Mouse (Mus musculus) B cell, adult 62 days (primary cell): ENCODE measurements around the gene Vat1. TPM values are rescaled to one million over a fixed set of nuclear protein-coding genes. Genes with fewer than 3 reads are reported as not detected.

ENCODE experiments used
- total RNA-seq: library from RNA; stranded (reverse); gene quantifications from 4 replicates; pipeline ENCODE4 v1.2.4, GENCODE M21; 2023

Vat1 gene
- total RNA-seq = 15.8 to 19.6 TPM (median 17.8 TPM) in 4 replicates

DNA sequence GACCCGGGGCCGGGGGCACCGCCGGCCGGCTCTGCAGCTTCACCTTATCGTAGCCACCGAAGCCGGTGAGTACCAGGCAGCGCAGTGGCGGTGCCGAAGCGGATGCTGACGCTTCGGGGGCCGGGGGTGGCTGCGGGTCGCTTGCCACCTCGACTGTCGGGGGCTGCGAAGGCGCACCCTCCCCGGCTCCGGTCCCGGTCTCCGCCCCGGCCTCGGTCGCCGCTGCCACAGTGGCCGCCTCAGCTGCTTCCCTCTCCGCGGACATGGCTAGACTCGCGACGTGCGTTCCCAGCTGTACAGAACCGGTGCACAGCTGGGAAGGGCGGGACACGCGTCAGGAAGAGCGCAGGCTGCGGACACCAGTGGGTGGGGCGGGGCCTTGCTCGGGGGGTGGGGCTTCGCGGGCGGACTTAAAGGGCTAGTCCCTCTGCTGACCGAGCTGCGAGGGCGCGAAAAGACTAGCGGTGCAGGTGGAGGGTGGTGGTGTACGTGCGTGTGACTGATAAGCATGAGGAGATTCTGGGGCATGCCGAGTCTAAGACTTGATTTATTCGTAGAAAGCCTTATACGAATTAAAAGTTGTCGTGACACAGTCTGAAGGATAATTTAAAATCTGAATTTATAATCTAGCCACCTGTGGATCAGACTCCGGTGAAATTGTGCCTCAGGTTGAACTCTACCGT, at the start of gene Vat1:
Gene Vat1, minus strand, starts transcription at position 362 of the 683 bp plus-strand sequence.

DNA sequence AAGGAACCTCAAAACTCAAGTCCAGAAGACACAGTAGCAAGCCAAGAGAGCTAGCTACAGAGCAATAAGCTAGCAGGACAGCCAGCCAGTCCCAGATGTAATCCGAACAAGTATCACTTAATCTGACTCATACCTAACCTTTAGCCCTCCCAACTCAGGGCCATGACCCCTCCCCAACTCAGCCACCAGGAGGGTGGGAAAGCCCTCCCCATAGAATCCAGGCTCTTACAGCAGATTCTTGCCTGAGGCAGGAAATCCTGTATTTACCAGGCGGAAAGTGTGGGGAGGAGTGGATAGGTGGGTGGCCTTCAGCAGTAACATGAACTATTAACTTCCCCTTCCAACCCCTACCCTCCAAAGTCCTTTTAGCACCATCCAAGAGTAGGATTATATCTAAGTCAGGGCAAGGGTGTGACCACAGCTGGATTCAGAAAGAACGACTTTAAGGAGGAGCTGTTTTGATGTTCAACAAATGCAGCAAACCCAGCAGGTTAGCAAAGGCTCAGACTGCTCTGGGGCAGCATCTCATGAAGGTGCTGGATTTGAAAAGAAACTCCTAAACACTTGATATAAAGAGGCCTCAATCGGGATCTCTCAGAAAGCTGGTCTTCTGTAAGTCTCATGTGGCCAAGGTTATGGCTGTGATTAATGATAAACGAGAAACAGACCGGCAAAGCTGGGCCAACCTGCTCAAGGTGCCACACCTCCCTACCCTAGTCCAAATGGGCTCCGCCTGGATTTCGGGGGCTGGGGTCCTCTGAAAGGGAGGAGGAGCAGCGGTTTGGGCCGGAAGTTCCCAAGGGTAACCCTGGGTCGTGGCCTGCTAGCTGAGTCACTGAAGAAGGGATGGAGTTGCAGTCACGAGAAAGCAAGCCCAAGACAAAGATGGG, 1.6 kb downstream of the Vat1 start, which contains the start of gene Rnd2:
Gene Rnd2, plus strand, starts transcription at position 789 of the 890 bp plus-strand sequence.

DNA sequence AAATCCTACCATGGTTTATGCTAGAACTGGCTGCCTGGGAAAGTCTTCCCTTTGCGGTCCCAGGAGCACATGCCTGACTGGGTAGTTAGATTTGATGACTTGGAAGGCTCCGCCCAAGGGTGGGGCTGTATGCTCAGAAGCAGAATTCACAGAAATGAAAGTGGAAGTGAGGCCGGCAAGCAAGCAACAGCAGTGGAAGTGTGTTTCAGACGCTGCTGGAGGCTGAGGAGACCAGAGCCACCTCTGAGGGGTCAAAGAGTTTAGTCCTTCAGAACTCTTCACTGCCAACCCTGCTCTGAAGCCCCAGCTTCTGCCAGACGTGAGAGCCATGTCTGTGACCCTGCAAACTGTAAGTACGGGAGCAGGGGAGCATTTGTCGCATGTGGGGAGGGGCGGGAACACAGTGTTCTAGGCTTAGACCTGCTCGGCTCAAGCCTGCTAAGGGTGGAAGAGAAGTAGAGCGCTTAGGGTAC, 17.7 kb downstream of the Vat1 start, which contains the start of gene Ifi35:
Gene Ifi35, plus strand, starts transcription at position 134 of the 473 bp plus-strand sequence.

DNA sequence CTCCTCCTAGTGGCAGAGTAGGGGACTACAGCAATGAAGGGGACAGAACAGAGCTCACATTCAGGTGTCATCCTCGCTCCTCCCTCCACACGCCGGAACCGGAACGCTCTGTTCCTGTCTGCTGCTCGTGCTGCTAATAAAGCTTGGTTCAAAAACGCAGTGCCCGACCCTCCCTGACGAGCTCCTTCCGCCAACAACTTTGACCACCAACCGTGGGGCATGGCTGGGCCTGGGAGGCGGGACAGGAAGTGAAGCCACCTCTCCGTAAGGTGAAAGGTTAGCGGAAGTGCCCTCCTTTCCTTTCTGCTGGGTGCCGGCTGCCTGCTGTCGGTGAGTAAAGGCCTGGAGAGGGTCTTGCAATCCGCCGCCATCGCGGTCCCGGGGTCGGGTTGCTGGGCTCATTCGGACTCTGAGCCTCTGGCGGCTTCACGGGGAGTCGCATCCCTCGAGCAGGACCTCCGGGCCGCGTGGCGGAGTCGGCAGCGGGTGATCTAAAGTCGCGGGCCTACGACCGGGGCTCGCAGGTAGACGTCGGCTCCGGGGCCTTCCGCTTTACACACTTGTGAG, 23.8 kb downstream of the Vat1 start, which contains the start of gene Rpl27:
Gene Rpl27, plus strand, starts transcription at position 172 of the 567 bp plus-strand sequence.

DNA sequence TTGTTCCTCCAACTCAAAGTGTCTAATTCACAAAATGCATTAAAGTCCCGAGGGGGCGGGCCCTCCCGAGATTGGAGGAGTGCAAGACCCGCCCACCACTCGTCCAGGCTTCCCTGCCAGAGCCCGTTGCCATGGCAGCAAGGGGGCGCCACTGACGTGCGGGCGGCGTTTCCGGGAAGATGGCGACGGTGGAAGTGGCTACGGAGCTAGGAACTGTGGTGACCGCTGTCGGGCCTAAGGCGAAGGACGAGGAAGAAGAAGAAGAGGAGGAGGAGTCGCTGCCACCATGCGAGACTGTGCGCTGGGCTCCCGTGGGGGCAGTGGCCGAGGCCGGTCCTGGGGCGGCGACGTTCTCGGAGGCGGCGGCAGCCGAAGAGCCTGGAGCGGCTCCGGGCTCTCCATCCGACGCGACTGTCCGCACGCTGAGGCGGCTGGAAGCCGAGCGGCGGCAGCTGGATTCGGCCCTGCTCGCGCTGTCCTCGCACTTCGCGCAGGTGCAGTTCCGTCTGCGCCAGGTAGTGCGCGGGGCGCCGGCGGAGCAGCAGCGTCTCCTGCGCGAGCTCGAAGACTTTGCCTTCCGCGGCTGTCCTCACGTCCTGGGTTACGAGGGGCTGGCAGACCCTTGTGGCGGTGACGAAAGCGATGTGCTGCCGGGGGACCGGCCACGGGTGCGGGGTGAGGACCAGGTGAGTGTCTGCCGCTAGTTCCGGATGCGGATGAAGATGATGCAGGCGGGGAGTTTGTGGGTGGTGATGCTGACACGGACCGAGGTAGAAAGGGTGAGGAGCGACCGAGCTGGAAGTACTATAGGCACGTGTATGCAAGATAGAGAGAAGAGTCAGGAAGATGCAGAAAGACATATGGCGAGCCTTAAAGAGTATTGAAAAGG, 40.9 kb downstream of the Vat1 start, which contains the start of the genes Rundc1 and Ptges3l:
Gene Rundc1, plus strand, starts transcription at position 161 of the 889 bp plus-strand sequence.
Gene Ptges3l, minus strand, starts transcription at position 409 of the 889 bp plus-strand sequence.

DNA sequence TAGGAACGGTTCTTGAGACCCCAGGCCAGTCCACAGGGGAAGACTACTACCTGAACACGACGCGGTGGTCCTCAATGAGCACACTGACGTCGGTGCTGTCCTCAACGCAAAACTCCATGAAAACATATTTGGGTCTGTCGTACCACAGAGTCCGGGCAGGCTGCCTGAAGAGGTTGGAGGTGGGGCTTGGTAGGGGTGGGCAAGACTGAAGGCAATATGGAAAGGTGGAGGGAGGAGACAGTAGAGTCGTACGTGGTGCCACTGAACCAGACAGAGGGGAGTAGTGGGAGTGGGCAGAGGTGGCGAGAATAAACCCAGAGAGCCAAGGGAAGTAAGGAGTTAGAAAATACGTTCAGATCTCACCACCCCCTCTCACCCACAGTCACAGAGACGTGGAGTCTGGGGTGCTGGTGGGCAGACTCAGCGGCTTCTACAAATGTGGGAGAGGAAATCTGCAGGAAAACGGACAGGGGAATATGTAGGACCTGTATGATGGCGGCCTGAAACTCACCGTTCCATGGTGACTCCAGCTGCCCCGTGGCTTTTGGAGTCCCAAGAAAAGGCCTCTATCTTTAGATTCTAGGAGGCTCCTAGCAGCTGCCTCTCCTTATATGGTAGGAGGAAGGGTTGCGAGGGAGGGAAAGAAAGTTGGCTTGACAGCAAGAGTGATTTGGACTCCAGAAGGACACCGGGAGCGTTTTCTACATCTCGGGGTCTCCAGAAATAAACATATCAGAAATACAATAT, 41.8 kb downstream of the Vat1 start, which contains the start of gene Gm27029:
Gene Gm27029, minus strand, starts transcription at position 692 of the 747 bp plus-strand sequence.

DNA sequence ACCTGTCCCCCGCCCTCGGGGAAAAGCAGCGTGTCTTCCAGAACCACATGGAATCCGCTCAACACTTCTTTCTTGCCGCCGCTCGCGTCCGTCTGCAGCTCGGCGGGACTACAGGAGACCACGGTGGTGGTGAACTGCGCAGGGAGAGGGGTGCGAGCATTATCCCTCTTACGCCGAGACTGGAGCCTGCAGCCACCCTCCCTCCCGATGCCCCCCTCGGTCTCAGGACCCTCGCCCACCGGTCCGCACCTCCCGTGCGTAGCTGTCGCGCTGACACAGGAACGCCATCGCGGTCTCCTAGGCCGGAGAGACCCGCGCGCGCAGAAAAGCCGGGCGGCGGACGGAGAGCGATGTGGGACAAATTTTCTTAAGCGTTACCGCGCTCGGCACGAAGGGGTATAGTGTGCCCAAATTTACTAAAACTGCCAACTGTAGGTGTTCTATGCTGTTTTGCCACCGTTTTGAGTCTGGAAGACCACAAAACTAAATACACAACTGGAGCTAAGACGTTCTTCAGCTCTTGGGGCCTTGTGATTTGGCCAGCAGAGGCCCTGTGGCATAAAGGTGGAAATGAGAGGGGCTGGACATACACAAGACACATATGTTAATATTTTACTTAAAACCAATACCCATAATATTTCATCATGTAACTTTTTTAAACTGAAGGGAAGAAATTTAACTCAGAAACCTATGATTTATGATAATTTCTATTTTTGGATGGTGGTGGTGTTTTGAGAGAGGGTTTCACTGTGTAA, 48.8 kb downstream of the Vat1 start, which contains the start of gene Aarsd1:
Gene Aarsd1, minus strand, starts transcription at position 515 of the 755 bp plus-strand sequence.

Other genes starting within 250 kb of the Vat1 start
- 78.1 to 86.6 TPM (median 84.3 TPM) in 4 replicates for gene Ezh1, start 239.8 kb downstream of the Vat1 start, total RNA-seq
- not detected in 4 replicates for gene Ramp2, start 220.2 kb downstream of the Vat1 start, total RNA-seq
- 74.7 to 90.7 TPM (median 77.1 TPM) in 4 replicates for gene Vps25, start 212.5 kb downstream of the Vat1 start, total RNA-seq
- gene Wnk4, start 205.7 kb downstream of the Vat1 start, total RNA-seq = 0.30 to 1.1 TPM (median 0.57 TPM) in 4 replicates
- gene Cntd1, start 187.2 kb downstream of the Vat1 start, total RNA-seq = 0.22 to 0.77 TPM (median 0.35 TPM) in 4 replicates
- gene Coa3, start 187.1 kb downstream of the Vat1 start, total RNA-seq = 27.6 to 31.2 TPM (median 28.7 TPM) in 4 replicates
- 181 to 201 TPM (median 186 TPM) in 4 replicates for gene Becn1, start 163.9 kb downstream of the Vat1 start, total RNA-seq
- gene Psme3, start 150.0 kb downstream of the Vat1 start, total RNA-seq = 136 to 141 TPM (median 140 TPM) in 4 replicates
- 13.9 to 14.7 TPM (median 14.2 TPM) in 4 replicates for gene Aoc2, start 141.2 kb downstream of the Vat1 start, total RNA-seq
- gene Aoc3, start 135.6 kb downstream of the Vat1 start, total RNA-seq = 0.28 to 0.64 TPM (median 0.60 TPM) in 4 replicates
- gene G6pc, start 98.7 kb downstream of the Vat1 start, total RNA-seq = not detected in 4 replicates
- gene Aarsd1, start 48.6 kb downstream of the Vat1 start, total RNA-seq = 21.0 to 29.1 TPM (median 23.2 TPM) in 4 replicates
- gene Gm27029, start 41.4 kb downstream of the Vat1 start, total RNA-seq = 0.63 to 1.1 TPM (median 0.92 TPM) in 4 replicates
- 19.6 to 22.2 TPM (median 21.1 TPM) in 4 replicates for gene Rundc1, start 41.1 kb downstream of the Vat1 start, total RNA-seq
- gene Ptges3l, start 40.9 kb downstream of the Vat1 start, total RNA-seq = 1.7 to 3.6 TPM (median 1.8 TPM) in 4 replicates
- gene Rpl27, start 23.9 kb downstream of the Vat1 start, total RNA-seq = 121 to 138 TPM (median 128 TPM) in 4 replicates
- 63.3 to 70.8 TPM (median 65.7 TPM) in 4 replicates for gene Ifi35, start 17.8 kb downstream of the Vat1 start, total RNA-seq
- 0.53 to 0.75 TPM (median 0.63 TPM) in 4 replicates for gene Rnd2, start 1.2 kb downstream of the Vat1 start, total RNA-seq
- 7.2 to 8.9 TPM (median 8.0 TPM) in 4 replicates for gene Brca1, start 85.7 kb upstream of the Vat1 start, total RNA-seq
- 130 to 160 TPM (median 142 TPM) in 4 replicates for gene Nbr1, start 85.9 kb upstream of the Vat1 start, total RNA-seq
- 5.5 to 7.0 TPM (median 6.3 TPM) in 4 replicates for gene Tmem106a, start 116.0 kb upstream of the Vat1 start, total RNA-seq
- not detected in 4 replicates for gene Gm11634, start 133.0 kb upstream of the Vat1 start, total RNA-seq
- 39.2 to 47.8 TPM (median 45.5 TPM) in 4 replicates for gene Rdm1, start 161.0 kb upstream of the Vat1 start, total RNA-seq
- 1.1 to 2.3 TPM (median 2.1 TPM) in 4 replicates for gene Arl4d, start 199.3 kb upstream of the Vat1 start, total RNA-seq